Mouse (Mus musculus): ENCODE results near the gene Unc79. TPM values are rescaled to one million over a fixed set of nuclear protein-coding genes. Genes with fewer than 3 reads are reported as not detected.

Unc79 gene
- total RNA-seq, 2 experiments from 2014 or later: not detected

GRCm38 (mm10) chr12:103117517-103118193, 169.0 kb downstream of the Unc79 start:
- no peak for ATAC-seq (ENCODE audit: poor library complexity, severe bottlenecking)

GRCm38 (mm10) chr12:103121928-103122327, 173.3 kb downstream of the Unc79 start:
- no peak for ATAC-seq (ENCODE audit: poor library complexity, severe bottlenecking)

- ATAC-seq (ENCODE audit: poor library complexity, severe bottlenecking): no peak
Measured at GRCm38 (mm10) chr12:103123861-103124260, 175.2 kb downstream of the Unc79 start.

GRCm38 (mm10) chr12:103128914-103129313, 180.3 kb downstream of the Unc79 start:
- ATAC-seq (ENCODE audit: poor library complexity, severe bottlenecking): no peak

GRCm38 (mm10) chr12:103129395-103130248, 181.0 kb downstream of the Unc79 start:
- ATAC-seq (ENCODE audit: poor library complexity, severe bottlenecking): peak; percentile 73

- ATAC-seq (ENCODE audit: poor library complexity, severe bottlenecking): no peak
Measured at GRCm38 (mm10) chr12:103131419-103131818, 182.8 kb downstream of the Unc79 start.

- peak; percentile 67 for ATAC-seq (ENCODE audit: poor library complexity, severe bottlenecking)
Measured at GRCm38 (mm10) chr12:103142550-103143010, 193.9 kb downstream of the Unc79 start.

- ATAC-seq (ENCODE audit: poor library complexity, severe bottlenecking): peak; percentile 83
Measured at GRCm38 (mm10) chr12:103143798-103144565, 195.3 kb downstream of the Unc79 start.

- no peak for ATAC-seq (ENCODE audit: poor library complexity, severe bottlenecking)
Measured at GRCm38 (mm10) chr12:103150247-103150646, 201.6 kb downstream of the Unc79 start.

GRCm38 (mm10) chr12:103154927-103155326, 206.3 kb downstream of the Unc79 start:
- no peak for ATAC-seq (ENCODE audit: poor library complexity, severe bottlenecking)

GRCm38 (mm10) chr12:103155406-103155805, 206.7 kb downstream of the Unc79 start:
- ATAC-seq (ENCODE audit: poor library complexity, severe bottlenecking): no peak

- ATAC-seq (ENCODE audit: poor library complexity, severe bottlenecking): no peak
Measured at GRCm38 (mm10) chr12:103157129-103157910, 208.7 kb downstream of the Unc79 start.

GRCm38 (mm10) chr12:103159016-103159415, 210.4 kb downstream of the Unc79 start:
- ATAC-seq (ENCODE audit: poor library complexity, severe bottlenecking): no peak

GRCm38 (mm10) chr12:103160721-103161120, 212.1 kb downstream of the Unc79 start:
- no peak for ATAC-seq (ENCODE audit: poor library complexity, severe bottlenecking)

GRCm38 (mm10) chr12:103163596-103163995, 214.9 kb downstream of the Unc79 start:
- no peak for ATAC-seq (ENCODE audit: poor library complexity, severe bottlenecking)

- no peak for ATAC-seq (ENCODE audit: poor library complexity, severe bottlenecking)
Measured at GRCm38 (mm10) chr12:103164101-103165030, 215.7 kb downstream of the Unc79 start.

- ATAC-seq (ENCODE audit: poor library complexity, severe bottlenecking): no peak
Measured at GRCm38 (mm10) chr12:103168892-103169291, 220.2 kb downstream of the Unc79 start.

- ATAC-seq (ENCODE audit: poor library complexity, severe bottlenecking): no peak
Measured at GRCm38 (mm10) chr12:103183057-103183456, 234.4 kb downstream of the Unc79 start.

- ATAC-seq (ENCODE audit: poor library complexity, severe bottlenecking): no peak
Measured at GRCm38 (mm10) chr12:103187020-103187419, 238.4 kb downstream of the Unc79 start.
